Mouse (Mus musculus): ENCODE measurements around the gene Prr7.

GRCm38 (mm10) chr13:55448131-55448530, 15.9 kb upstream of the Prr7 start:
- no peak for TF ChIP-seq CTCF (IDR thresholded peaks at IDR 0.05; ENCODE audit: low read depth)
- TF ChIP-seq EP300 (IDR thresholded peaks at IDR 0.05; ENCODE audit: low read depth): no peak
